Mouse (Mus musculus) lung, postnatal 0 days (tissue): ENCODE data around the gene Grin2a. TPM values are rescaled to one million over a fixed set of nuclear protein-coding genes. Genes with fewer than 3 reads are reported as not detected.

Experiments used
- ATAC-seq: fragments of 200-750 bp; cut with Nextera tagmentation; 2 replicates; pipeline ENCODE4 v1.8.0; 2017; ENCODE audit warnings: moderate library complexity
- DNase-seq: peaks from one replicate; pipeline ENCODE4 v3.0.0-alpha.2; 2016; ENCODE audit warnings: low spot score
- H3K27ac ChIP-seq: fragments of 300-500 bp; sonication (generic); 2 replicates; pipeline ENCODE4 v1.5.1; 2014; ENCODE audit warnings: antibody characterized with exemption, mild to moderate bottlenecking, low read length, mixed read lengths
- H3K27me3 ChIP-seq: fragments of 300-500 bp; sonication (generic); replicated peaks from 2 replicates; pipeline ENCODE4 v1.6.1; 2014; ENCODE audit warnings: low read length, mixed read lengths; ENCODE audit not compliant: insufficient read depth
- H3K36me3 ChIP-seq: fragments of 300-500 bp; sonication (generic); 2 replicates; pipeline ENCODE4 v1.6.1; 2014; ENCODE audit warnings: low read length, mixed read lengths; ENCODE audit not compliant: insufficient read depth
- H3K4me1 ChIP-seq: fragments of 300-500 bp; sonication (generic); 2 replicates; pipeline ENCODE4 v1.6.1; 2014; ENCODE audit warnings: antibody characterized with exemption, low read depth, low read length, mixed read lengths; ENCODE audit not compliant: insufficient read depth
- H3K4me2 ChIP-seq: fragments of 300-500 bp; sonication (generic); replicated peaks from 2 replicates; pipeline ENCODE4 v1.6.1; 2014; ENCODE audit warnings: low read depth, mild to moderate bottlenecking, low read length, moderate library complexity, mixed read lengths
- H3K4me3 ChIP-seq: fragments of 300-500 bp; sonication (generic); 2 replicates; pipeline ENCODE4 v1.5.1; 2014; ENCODE audit warnings: low read depth, low read length
- H3K9ac ChIP-seq: fragments of 300-500 bp; sonication (generic); replicated peaks from 2 replicates; pipeline ENCODE4 v1.6.1; 2014; ENCODE audit warnings: low read depth, mild to moderate bottlenecking
- H3K9me3 ChIP-seq: fragments of 300-500 bp; sonication (generic); 2 replicates; pipeline ENCODE4 v1.6.1; 2016; ENCODE audit warnings: low read length, mixed read lengths
- CTCF ChIP-seq: IDR thresholded peaks from 2 replicates; pipeline ENCODE4 v1.5.1; 2016; ENCODE audit warnings: antibody characterized with exemption, mild to moderate bottlenecking
- EP300 ChIP-seq: IDR thresholded peaks from 2 replicates; pipeline ENCODE4 v1.6.1; 2016; ENCODE audit warnings: antibody characterized with exemption, mild to moderate bottlenecking, control low read depth
- whole genome bisulfite sequencing: fragments of 180-500 bp; shearing (Covaris S2); extraction: QIAGEN DNeasy Blood & Tissue Kit; methylation state at CpG from one replicate; pipeline ENCODE4 v1.1.7; 2014; 5-methylcytosine and 5-hydroxymethylcytosine counted together
- polyA plus RNA-seq: library from polyadenylated mRNA; unstranded; fragments of >200 nt; fragmentation: Nextera tagmentation; extraction: Ambion mirVana; gene quantifications from 2 replicates; pipeline ENCODE4 v1.2.1, GENCODE M21; 2015

Grin2a gene
- polyA plus RNA-seq, 1 experiment from 2014 or later = 0.06 TPM

GRCm38 (mm10) chr16:9786261-9786660 is 209.1 kb downstream of the Grin2a start:
- no peak for DNase-seq
- Histone ChIP-seq H3K4me2 (no peak overlapping the region), H3K36me3 (no peaks in the 10 kb centered on the region), H3K9ac (no peak overlapping the region), H3K27ac (no peak overlapping the region), H3K27me3 (no peaks in the 10 kb centered on the region), H3K4me1 (no peaks in the 10 kb centered on the region), H3K4me3 (no peak overlapping the region), H3K9me3 (no peaks in the 10 kb centered on the region)
- 53% methylated on average over 1 of the region's 1 CpGs for WGBS
- TF ChIP-seq CTCF (no peak), EP300 (no peak)
- no peak for ATAC-seq

GRCm38 (mm10) chr16:9785821-9786220 is 209.5 kb downstream of the Grin2a start:
- WGBS = 81% methylated on average over 4 of the region's 4 CpGs
- Histone ChIP-seq H3K36me3 (no peaks in the 10 kb centered on the region), H3K4me2 (no peak overlapping the region), H3K27ac (no peak overlapping the region), H3K9ac (no peak overlapping the region), H3K4me3 (no peak overlapping the region), H3K4me1 (no peaks in the 10 kb centered on the region), H3K9me3 (no peaks in the 10 kb centered on the region), H3K27me3 (no peaks in the 10 kb centered on the region)
- ATAC-seq (no peak), DNase-seq (no peak)
- no peak for TF ChIP-seq EP300
- TF ChIP-seq CTCF = no peak

- no peak overlapping the region for H3K27ac ChIP-seq
- no peak overlapping the region for H3K9ac ChIP-seq
- H3K36me3 ChIP-seq = no peaks in the 10 kb centered on the region
- no peak for DNase-seq
- no peaks in the 10 kb centered on the region for H3K4me1 ChIP-seq
- H3K4me3 ChIP-seq = no peak overlapping the region
- no peaks in the 10 kb centered on the region for H3K9me3 ChIP-seq
- no peaks in the 10 kb centered on the region for H3K27me3 ChIP-seq
- WGBS = 45% methylated on average over 1 of the region's 1 CpGs
- no peak for TF ChIP-seq CTCF
- no peak for TF ChIP-seq EP300
- no peak for ATAC-seq
- no peak overlapping the region for H3K4me2 ChIP-seq
Measured at GRCm38 (mm10) chr16:9768981-9769380, 226.4 kb downstream of the Grin2a start.

GRCm38 (mm10) chr16:9768356-9768755 is 227.0 kb downstream of the Grin2a start:
- H3K27ac ChIP-seq = no peak overlapping the region
- H3K36me3 ChIP-seq = no peaks in the 10 kb centered on the region
- no peak for TF ChIP-seq EP300
- TF ChIP-seq CTCF = no peak
- no peaks in the 10 kb centered on the region for H3K4me1 ChIP-seq
- H3K27me3 ChIP-seq = no peaks in the 10 kb centered on the region
- H3K4me2 ChIP-seq = no peak overlapping the region
- 45% methylated on average over 5 of the region's 5 CpGs for WGBS
- DNase-seq (no peak), ATAC-seq (no peak)
- no peak overlapping the region for H3K9ac ChIP-seq
- no peaks in the 10 kb centered on the region for H3K9me3 ChIP-seq
- no peak overlapping the region for H3K4me3 ChIP-seq

GRCm38 (mm10) chr16:9767946-9768345 is 227.4 kb downstream of the Grin2a start:
- Histone ChIP-seq H3K9me3 (no peaks in the 10 kb centered on the region), H3K4me1 (no peaks in the 10 kb centered on the region), H3K4me3 (no peak overlapping the region), H3K36me3 (no peaks in the 10 kb centered on the region), H3K4me2 (no peak overlapping the region), H3K9ac (no peak overlapping the region), H3K27ac (no peak overlapping the region), H3K27me3 (no peaks in the 10 kb centered on the region)
- no peak for DNase-seq
- TF ChIP-seq CTCF (no peak), EP300 (no peak)
- ATAC-seq = no peak
- WGBS = 78% methylated on average over 3 of the region's 3 CpGs

- 80% methylated on average over 2 of the region's 2 CpGs for WGBS
- ATAC-seq = no peak
- H3K4me3 ChIP-seq = no peak overlapping the region
Measured at GRCm38 (mm10) chr16:9764086-9764485, 231.3 kb downstream of the Grin2a start.

GRCm38 (mm10) chr16:9760347-9760746 is 235.0 kb downstream of the Grin2a start:
- H3K4me3 ChIP-seq = no peak overlapping the region
- 89% methylated on average over 2 of the region's 2 CpGs for WGBS
- TF ChIP-seq EP300 = no peak
- TF ChIP-seq CTCF = no peak
- ATAC-seq (no peak), DNase-seq (no peak)
- H3K9me3 ChIP-seq = no peaks in the 10 kb centered on the region
- no peaks in the 10 kb centered on the region for H3K36me3 ChIP-seq
- H3K4me2 ChIP-seq = no peak overlapping the region
- H3K27ac ChIP-seq = no peak overlapping the region
- no peak overlapping the region for H3K9ac ChIP-seq
- no peaks in the 10 kb centered on the region for H3K4me1 ChIP-seq
- no peaks in the 10 kb centered on the region for H3K27me3 ChIP-seq

More at GRCm38 (mm10) chr16:9764086-9764485, 231.3 kb downstream of the Grin2a start:
- Histone ChIP-seq H3K9me3 (no peaks in the 10 kb centered on the region), H3K4me2 (no peak overlapping the region), H3K27me3 (no peaks in the 10 kb centered on the region), H3K4me1 (no peaks in the 10 kb centered on the region), H3K9ac (no peak overlapping the region), H3K27ac (no peak overlapping the region), H3K36me3 (no peaks in the 10 kb centered on the region)
- no peak for DNase-seq
- no peak for TF ChIP-seq EP300
- TF ChIP-seq CTCF = no peak
